15 mouse cellular contexts compared by ENCODE assay signal in the genomic region with DNA sequence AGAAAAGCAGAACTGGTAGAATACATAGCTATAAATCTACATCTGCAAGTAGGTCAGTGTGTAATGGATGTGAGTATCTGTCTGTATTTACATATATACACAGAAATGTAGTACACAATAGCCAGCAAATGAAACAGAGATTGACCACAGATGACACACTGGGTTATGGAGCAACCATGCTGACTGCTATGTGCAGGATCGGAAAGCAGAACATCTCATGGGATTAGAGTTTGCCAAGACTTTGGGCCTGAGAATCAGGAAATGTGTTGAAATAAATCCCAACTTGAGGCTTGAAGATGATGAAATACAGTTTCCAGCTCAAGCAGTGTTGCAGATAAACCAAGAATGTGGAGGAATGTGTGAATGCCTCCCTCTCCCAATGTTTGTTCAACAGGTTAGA.
DNase-seq lines count a peak whose midpoint lies in the region; ATAC-seq and TF ChIP-seq lines count a peak whose summit lies in the region.
"Had no signal": no experiment of that assay in that cellular context is flagged by ENCODE, and none has a peak within 500 bp of the region (broad histone marks: within the 10 kb centered on the region; RNA-seq: fewer than 3 reads in every experiment).

No protein-coding gene starts in this region.

- no peak overlapping the region for H3K4me3 ChIP-seq in thymus, adult 2 months (ENCODE audit: control insufficient read depth, insufficient read depth, low read length)
- H3K4me3 ChIP-seq: forebrain, embryonic 15.5 days; limb, embryonic 13.5 days; lung, embryonic 15.5 days had no signal

- no peak overlapping the region for H3K27ac ChIP-seq in thymus, adult 2 months (ENCODE audit: control insufficient read depth, insufficient read depth, low read length)
- H3K27ac ChIP-seq: forebrain, embryonic 15.5 days; limb, embryonic 13.5 days; lung, embryonic 15.5 days had no signal

- no peak for TF ChIP-seq CTCF in thymus, adult 2 months (IDR thresholded peaks at IDR 0.05; ENCODE audit: borderline replicate concordance, control insufficient read depth, extremely low read depth, insufficient read depth, low read length, poor library complexity)

- no peak for TF ChIP-seq POLR2A in thymus, adult 2 months (IDR thresholded peaks at IDR 0.05; ENCODE audit: control insufficient read depth, extremely low read depth, insufficient read depth, low read length, poor library complexity)

- peak; percentile 32 for DNase-seq in gastrocnemius, postnatal 25 days
- DNase-seq in gastrocnemius, adult 8-10 months (ENCODE audit: low spot score in 2 of 2) = no peak
- peak; percentile 20 for DNase-seq in 3T3-L1 (ENCODE audit: low read depth, low spot score)
- no peak for DNase-seq in ovary, postnatal 36 days (ENCODE audit: low spot score)
- DNase-seq in thymus, adult 2 months = no peak
- DNase-seq in ovary, adult 18-20 months (ENCODE audit: low spot score) = no peak
- DNase-seq: cerebellum, adult 2 months; thymus, postnatal 36 days had no signal

- 95% methylated on average over 1 of the region's 1 CpGs for WGBS in thymus, adult 2 months

- no peaks in the 10 kb centered on the region for H3K27me3 ChIP-seq in thymus, adult 2 months (ENCODE audit: control insufficient read depth, insufficient read depth, low read length)
- H3K27me3 ChIP-seq: forebrain, embryonic 15.5 days; limb, embryonic 13.5 days; lung, embryonic 15.5 days; Patski had no signal

- H3K36me3 ChIP-seq in thymus, adult 2 months (ENCODE audit: control insufficient read depth, insufficient read depth, low read length) = no peaks in the 10 kb centered on the region
- H3K36me3 ChIP-seq: forebrain, embryonic 15.5 days; limb, embryonic 13.5 days; lung, embryonic 15.5 days had no signal

- peak; percentile 85 for ATAC-seq in common myeloid progenitor, adult 5-6 weeks (replicated peaks; ENCODE audit: low read depth, poor library complexity, severe bottlenecking)
- peak; percentile 17 to 53; a peak in 1 of 4 replicates for ATAC-seq in hematopoietic stem cell, adult 5-6 weeks (replicated peaks in 1 of 2; ENCODE audit: insufficient read depth in 1 of 2, low FRiP score in 2 of 2, low TSS enrichment in 1 of 2, low read depth in 1 of 2, poor library complexity in 2 of 2, severe bottlenecking in 2 of 2)
- ATAC-seq: forebrain, embryonic 15.5 days; intestine, postnatal 0 days; Patski had no signal

- no peaks in the 10 kb centered on the region for H3K4me1 ChIP-seq in thymus, adult 2 months (replicated peaks; ENCODE audit: control insufficient read depth, insufficient read depth, low read length)
- H3K4me1 ChIP-seq: forebrain, embryonic 15.5 days; limb, embryonic 13.5 days; lung, embryonic 15.5 days had no signal

Comparison
In these comparisons a context has a peak if more than half of its experiments do, and no peak if none do; other contexts are left out.
1. DNase-seq: peak in gastrocnemius, postnatal 25 days (single experiment) and 3T3-L1 (single experiment); none in gastrocnemius, adult 8-10 months (0 of 2), ovary, postnatal 36 days (single experiment), thymus, adult 2 months (single experiment) and ovary, adult 18-20 months (single experiment).